In the genomic region with DNA sequence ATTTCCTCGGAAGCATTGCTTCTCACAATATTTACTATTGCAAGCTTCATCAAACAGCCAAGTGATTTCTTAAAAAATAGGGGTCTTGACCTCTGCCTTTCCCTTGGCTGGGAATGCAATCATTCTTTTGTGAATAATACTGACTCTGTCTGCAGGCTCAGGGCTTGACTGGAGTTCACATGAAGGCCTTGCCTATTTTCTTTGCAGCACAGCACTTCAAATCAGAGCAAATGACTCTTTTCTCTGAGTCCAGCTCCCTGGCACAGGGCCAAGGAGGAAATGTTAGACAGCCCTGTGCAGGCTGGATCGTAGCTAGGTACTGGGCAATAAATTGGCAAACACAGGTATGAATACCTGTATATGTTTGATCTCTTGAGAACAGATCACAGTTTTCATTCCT, we compare ENCODE assay signal across 8 mouse cellular contexts.
A peak's percentile ranks its signal among the peaks of the same experiment; 100 is the strongest.
DNase-seq lines count a peak whose midpoint lies in the region; ATAC-seq and TF ChIP-seq lines count a peak whose summit lies in the region.
"Had no signal": no experiment of that assay in that cellular context is flagged by ENCODE, and none has a peak within 500 bp of the region (broad histone marks: within the 10 kb centered on the region; RNA-seq: fewer than 3 reads in every experiment).

No protein-coding gene starts in this region.

- TF ChIP-seq POLR2A in lung, adult 2 months (IDR thresholded peaks at IDR 0.05; ENCODE audit: borderline replicate concordance, extremely low read depth, low read depth, low read length) = no peak

- peak; percentile 3 to 8 for DNase-seq in lung, adult 18-20 months
- DNase-seq in lung, adult 2 months = no peak
- peak; percentile 23 for DNase-seq in embryo, embryonic 11.5 days (ENCODE audit: low read depth, low spot score)
- DNase-seq in kidney, postnatal 14 days = peak; percentile 39
- DNase-seq in thymus, postnatal 4 days = no peak
- DNase-seq in hindbrain, embryonic 10.5 days (ENCODE audit: low spot score) = no peak

- ATAC-seq in stomach, embryonic 14.5 days (ENCODE audit: insufficient number of reproducible peaks, insufficient read depth, low FRiP score, low read depth) = peak; percentile 46; the same call in 1 of the 2 replicates

- no peak for TF ChIP-seq CTCF in lung, adult 2 months (IDR thresholded peaks at IDR 0.05; ENCODE audit: insufficient read depth, low read length)

- no peak overlapping the region for H3K4me2 ChIP-seq in stomach, embryonic 14.5 days (replicated peaks; ENCODE audit: low read depth, low read length)
- H3K4me2 ChIP-seq: liver, embryonic 15.5 days had no signal

- H3K27ac ChIP-seq in stomach, embryonic 14.5 days (ENCODE audit: low read length) = no peak overlapping the region
- no peak overlapping the region for H3K27ac ChIP-seq in hindbrain, embryonic 10.5 days
- H3K27ac ChIP-seq: liver, embryonic 15.5 days had no signal

- H3K4me1 ChIP-seq in lung, adult 2 months (ENCODE audit: control insufficient read depth, insufficient read depth, low read length) = no peaks in the 10 kb centered on the region
- no peaks in the 10 kb centered on the region for H3K4me1 ChIP-seq in stomach, embryonic 14.5 days (ENCODE audit: control insufficient read depth, insufficient read depth, low read length)
- H3K4me1 ChIP-seq in hindbrain, embryonic 10.5 days (replicated peaks) = no peaks in the 10 kb centered on the region
- H3K4me1 ChIP-seq: liver, embryonic 15.5 days had no signal

- H3K27me3 ChIP-seq in stomach, embryonic 14.5 days (ENCODE audit: control insufficient read depth, insufficient read depth, low read length) = no peaks in the 10 kb centered on the region
- H3K27me3 ChIP-seq in hindbrain, embryonic 10.5 days (ENCODE audit: insufficient read depth, poor library complexity, severe bottlenecking) = no peaks in the 10 kb centered on the region
- H3K27me3 ChIP-seq: liver, embryonic 15.5 days had no signal

- no peaks in the 10 kb centered on the region for H3K9me3 ChIP-seq in stomach, embryonic 14.5 days (ENCODE audit: control insufficient read depth, low read depth, low read length)
- no peaks in the 10 kb centered on the region for H3K9me3 ChIP-seq in hindbrain, embryonic 10.5 days
- H3K9me3 ChIP-seq: liver, embryonic 15.5 days had no signal

- H3K36me3 ChIP-seq in stomach, embryonic 14.5 days (ENCODE audit: control insufficient read depth, insufficient read depth, low read length) = no peaks in the 10 kb centered on the region
- no peaks in the 10 kb centered on the region for H3K36me3 ChIP-seq in hindbrain, embryonic 10.5 days
- H3K36me3 ChIP-seq: liver, embryonic 15.5 days had no signal

- no peak overlapping the region for H3K9ac ChIP-seq in stomach, embryonic 14.5 days (replicated peaks; ENCODE audit: low read depth, low read length)
- H3K9ac ChIP-seq: liver, embryonic 15.5 days had no signal

- WGBS in lung, adult 2 months = 24% methylated on average over 2 of the region's 2 CpGs
- WGBS in stomach, embryonic 14.5 days = 11% methylated on average over 2 of the region's 2 CpGs
- 47% methylated on average over 2 of the region's 2 CpGs for WGBS in hindbrain, embryonic 10.5 days

- H3K4me3 ChIP-seq in lung, adult 2 months (replicated peaks; ENCODE audit: extremely low read depth, low read depth, low read length) = no peak overlapping the region
- H3K4me3 ChIP-seq in stomach, embryonic 14.5 days (ENCODE audit: low read depth, low read length) = no peak overlapping the region
- H3K4me3 ChIP-seq in hindbrain, embryonic 10.5 days = no peak overlapping the region
- H3K4me3 ChIP-seq: liver, embryonic 15.5 days had no signal

Comparison
In these comparisons a context has a peak if more than half of its experiments do, and no peak if none do; other contexts are left out.
1. DNase-seq: peak in lung, adult 18-20 months (2 of 2), embryo, embryonic 11.5 days (single experiment) and kidney, postnatal 14 days (single experiment); none in lung, adult 2 months (single experiment), thymus, postnatal 4 days (single experiment) and hindbrain, embryonic 10.5 days (single experiment).